Mouse (Mus musculus): ENCODE measurements at regions not wholly inside any gene's neighbourhood (a gene's known extent, or its start where the extent isn't known, plus 50 kb on each side); places are given as distances from the start of the nearest gene placed in this dataset.

DNA sequence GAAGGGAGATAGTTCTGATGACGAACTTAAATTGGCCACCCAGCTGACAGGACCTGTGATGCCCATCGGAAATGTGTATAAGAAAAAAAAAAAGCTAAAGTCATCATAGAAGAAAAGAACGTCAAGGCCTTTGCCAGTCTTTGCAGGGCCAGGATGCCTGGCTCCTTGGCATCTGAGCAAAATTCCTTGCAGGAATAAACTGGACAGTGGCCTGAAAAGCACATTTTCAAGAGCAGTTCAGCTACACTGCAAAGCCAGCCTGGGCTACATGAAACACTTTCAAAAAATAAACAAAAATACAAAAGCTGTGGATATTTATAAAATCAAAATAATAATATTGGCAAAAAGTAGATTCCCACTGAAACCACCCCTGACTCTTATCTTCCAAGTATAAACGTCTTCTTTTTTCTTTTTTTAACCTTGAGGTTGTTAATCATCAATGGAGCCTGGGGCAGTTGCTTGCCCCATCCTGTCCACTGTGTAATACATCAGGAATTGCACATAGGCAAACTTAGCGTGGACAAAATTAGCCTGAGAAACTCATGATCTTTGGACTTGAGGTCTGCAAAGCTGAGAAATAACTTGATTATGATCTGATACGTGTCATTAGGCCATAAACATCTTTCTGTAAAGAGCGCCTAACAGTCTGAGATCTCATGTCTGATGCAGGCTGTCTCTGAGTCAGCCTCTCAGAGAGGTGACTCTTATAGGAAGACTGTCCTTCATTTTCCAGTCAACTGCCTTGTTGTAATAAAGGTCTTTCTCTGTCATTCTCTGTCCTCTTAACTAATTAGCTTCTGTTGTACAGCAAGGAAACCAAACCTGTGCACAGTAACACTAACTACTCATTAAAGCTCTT lies 90.5 kb upstream of the Crim1 start:
- no peak for TF ChIP-seq CTCF (IDR thresholded peaks at IDR 0.05; ENCODE audit: borderline replicate concordance, control insufficient read depth, extremely low read depth, insufficient read depth, low read length, poor library complexity)
- TF ChIP-seq POLR2A (IDR thresholded peaks at IDR 0.05; ENCODE audit: control insufficient read depth, extremely low read depth, insufficient read depth, low read length, poor library complexity), result no peak
